Mouse (Mus musculus) ovary, postnatal 10 days (tissue): ENCODE data around the gene B3gnt5.
"Not testable (repeated sequence)": the region's sequence is repeated elsewhere in the genome, so short reads cannot be mapped to it uniquely, and the experiment has no call there.

Experiments
- DNase-seq: peaks from one replicate; pipeline ENCODE4 v3.0.0; 2022; ENCODE audit warnings: low spot score

The B3gnt5 gene

GRCm38 (mm10) chr16:19760074-19760473 is at the start of gene B3gnt5:
Gene B3gnt5, plus strand, starts transcription at chr16:19760208.
- DNase-seq, result no peak

DNA sequence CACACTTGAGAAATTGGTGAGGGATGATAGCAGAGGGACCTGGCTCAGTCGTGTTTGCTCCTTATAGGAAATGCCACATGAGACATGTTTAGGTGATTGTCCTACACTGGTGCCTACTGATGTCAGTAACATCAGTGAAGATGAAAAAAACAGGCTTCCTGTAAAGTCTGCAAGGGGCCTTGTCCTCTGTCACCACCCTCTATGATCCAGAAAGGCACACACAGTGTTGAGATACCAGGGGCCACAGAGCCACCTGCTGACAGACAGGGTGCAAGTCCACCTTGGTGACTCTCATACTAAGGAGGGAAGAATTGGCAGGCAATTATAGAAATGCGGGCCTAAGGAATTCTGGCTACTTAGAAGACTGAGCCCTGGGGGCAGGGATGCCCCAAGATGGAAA is 39.0 kb upstream of the B3gnt5 start:
- DNase-seq, result no peak

GRCm38 (mm10) chr16:19724139-19724538 is 35.9 kb upstream of the B3gnt5 start:
- not testable (repeated sequence) for DNase-seq

DNA sequence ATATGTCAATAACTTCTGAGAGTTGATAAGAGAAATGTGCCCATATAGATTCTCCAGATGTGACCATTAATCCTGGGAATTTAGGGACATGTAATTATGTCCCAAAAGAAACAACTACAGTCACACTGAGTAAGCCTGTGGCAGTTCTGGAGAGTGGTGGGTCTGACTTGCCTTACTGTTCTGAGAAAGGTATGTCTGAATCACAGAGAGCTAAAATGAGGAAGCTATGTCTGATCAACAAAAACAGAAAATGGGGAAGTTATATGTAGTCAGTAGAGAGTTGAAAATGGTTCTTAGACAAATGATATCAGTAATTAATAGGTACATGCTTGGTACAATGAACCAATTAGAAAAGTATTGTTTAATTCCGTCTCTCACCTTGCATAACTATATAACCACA is 27.1 kb upstream of the B3gnt5 start:
- DNase-seq, result no peak

- DNase-seq, result no peak
Observed at GRCm38 (mm10) chr16:19760505-19761496, 793 bp downstream of the B3gnt5 start.

- DNase-seq, result no peak
Observed at GRCm38 (mm10) chr16:19761691-19762090, 1.7 kb downstream of the B3gnt5 start.

DNA sequence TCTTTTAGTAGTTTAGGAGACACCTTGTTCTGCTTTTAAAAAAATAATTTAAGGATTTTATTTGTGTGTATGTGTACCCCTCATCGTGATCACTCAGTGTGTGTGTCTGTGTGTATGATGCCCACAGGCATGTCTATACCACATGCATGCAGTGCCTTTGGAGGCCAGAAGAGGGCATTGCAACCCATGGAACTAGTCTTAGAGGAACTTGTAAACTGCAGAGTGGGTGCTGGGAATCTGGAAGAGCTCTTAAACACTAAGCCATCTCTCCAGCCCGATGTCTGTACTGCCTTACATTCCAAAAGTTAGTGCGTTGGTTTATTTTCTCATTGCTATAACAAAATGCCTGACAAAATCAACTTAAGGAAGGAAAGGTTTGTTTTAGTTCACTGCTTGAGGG is 6.1 kb downstream of the B3gnt5 start:
- DNase-seq, result no peak

- no peak for DNase-seq
Observed at GRCm38 (mm10) chr16:19768046-19768445, 8.0 kb downstream of the B3gnt5 start.

GRCm38 (mm10) chr16:19772013-19772412 is 12.0 kb downstream of the B3gnt5 start:
- no peak for DNase-seq

DNA sequence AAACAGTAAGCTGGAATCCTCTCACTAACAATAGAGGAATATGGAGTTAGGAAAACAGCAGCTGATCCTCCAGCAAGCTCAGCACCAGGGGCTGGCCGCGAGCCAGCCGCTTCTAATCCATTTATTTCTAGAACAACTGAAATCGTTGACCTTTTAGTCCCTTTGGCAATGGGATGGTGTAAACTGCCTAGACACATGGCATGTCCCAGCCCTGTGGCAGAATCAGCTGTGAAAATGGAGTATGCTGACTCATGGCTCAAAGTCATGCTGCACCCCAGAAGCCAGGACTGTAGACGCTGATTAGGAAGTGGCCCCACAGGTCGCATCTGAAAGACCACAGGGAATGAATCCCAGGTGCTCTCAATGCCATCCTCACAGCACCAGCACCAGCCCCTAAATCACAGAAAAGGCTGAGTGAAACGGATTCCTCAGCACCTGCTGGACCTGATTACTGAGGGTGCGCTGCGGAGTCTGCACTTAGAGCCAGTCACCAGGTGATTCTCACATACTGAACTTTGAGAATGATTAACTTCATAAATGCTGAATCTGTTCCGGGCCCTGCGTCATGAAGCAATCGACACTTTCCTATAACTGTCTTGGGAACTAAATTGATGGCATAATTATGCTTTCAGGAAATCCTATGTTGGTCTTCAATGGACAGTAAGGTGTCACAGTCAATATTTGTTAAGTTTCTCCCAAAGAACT is 26.5 kb downstream of the B3gnt5 start:
- no peak for DNase-seq

- DNase-seq, result no peak
Observed at GRCm38 (mm10) chr16:19789914-19790313, 29.9 kb downstream of the B3gnt5 start.

DNA sequence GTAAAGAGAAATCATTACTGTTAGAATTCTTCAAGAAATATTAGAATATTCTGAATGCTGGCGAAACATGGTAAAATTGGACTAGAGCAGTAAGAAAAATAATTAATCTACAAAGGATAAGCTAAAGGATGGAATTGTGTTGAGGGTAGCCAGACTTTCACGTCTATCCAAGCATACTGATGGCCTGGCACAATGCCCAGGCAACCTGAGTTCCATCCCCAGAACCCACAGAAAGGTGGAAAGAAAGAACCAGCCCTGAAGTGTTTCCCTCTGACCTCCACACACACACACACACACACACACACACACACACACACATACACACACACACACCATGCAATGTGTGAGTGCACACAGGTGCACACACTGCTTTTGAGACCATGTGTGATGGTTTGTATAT is 58.8 kb downstream of the B3gnt5 start:
- no peak for DNase-seq
